Mouse (Mus musculus) forebrain, postnatal 0 days (tissue): ENCODE measurements around the gene Oas2. TPM values are rescaled to one million over a fixed set of nuclear protein-coding genes. Genes with fewer than 3 reads are reported as not detected.

Source experiments
- ATAC-seq: fragments of 200-750 bp; cut with Nextera tagmentation; 2 replicates; pipeline ENCODE4 v1.8.0; 2017; ENCODE audit warnings: mild to moderate bottlenecking, moderate library complexity
- DNase-seq: peaks from one replicate; pipeline ENCODE4 v3.0.0-alpha.2; 2015
- H3K27ac ChIP-seq: fragments of 300-500 bp; sonication (generic); 2 replicates; pipeline ENCODE4 v1.5.1; 2014; ENCODE audit warnings: low read depth, mild to moderate bottlenecking, antibody characterized with exemption, low read length, moderate library complexity, mixed read lengths
- H3K27me3 ChIP-seq: fragments of 300-500 bp; sonication (generic); 2 replicates; pipeline ENCODE4 v1.6.1; 2014; ENCODE audit warnings: mild to moderate bottlenecking, low read length, mixed read lengths; ENCODE audit not compliant: insufficient read depth
- H3K36me3 ChIP-seq: fragments of 300-500 bp; sonication (generic); 2 replicates; pipeline ENCODE4 v1.6.1; 2014; ENCODE audit warnings: mild to moderate bottlenecking, moderate library complexity; ENCODE audit not compliant: insufficient read depth
- H3K4me1 ChIP-seq: fragments of 300-500 bp; sonication (generic); 2 replicates; pipeline ENCODE4 v1.6.1; 2014; ENCODE audit warnings: antibody characterized with exemption; ENCODE audit not compliant: insufficient read depth
- H3K4me2 ChIP-seq: fragments of 300-500 bp; sonication (generic); 2 replicates; pipeline ENCODE4 v1.6.1; 2014; ENCODE audit warnings: low read depth, mild to moderate bottlenecking, moderate library complexity
- H3K4me3 ChIP-seq: fragments of 300-500 bp; sonication (generic); 2 replicates; pipeline ENCODE4 v1.5.1; 2014; ENCODE audit warnings: low read depth, low read length, mixed read lengths
- H3K9ac ChIP-seq: fragments of 300-500 bp; sonication (generic); 2 replicates; pipeline ENCODE4 v1.6.1; 2014; ENCODE audit warnings: mild to moderate bottlenecking
- H3K9me3 ChIP-seq: fragments of 300-500 bp; sonication (generic); 2 replicates; pipeline ENCODE4 v1.6.1; 2016; ENCODE audit warnings: low read length
- CTCF ChIP-seq: sonication (generic); IDR thresholded peaks from 2 replicates; pipeline ENCODE4 v1.5.1; 2016; ENCODE audit warnings: antibody characterized with exemption, control low read depth, low read depth
- WGBS: fragments of 180-500 bp; shearing (Covaris S2); extraction: QIAGEN DNeasy Blood & Tissue Kit; methylation state at CpG from one replicate; pipeline ENCODE4 v1.1.7; 2014; 5-methylcytosine and 5-hydroxymethylcytosine counted together
- polyA plus RNA-seq: library from polyadenylated mRNA; unstranded; fragments of >200 nt; fragmentation: Nextera tagmentation; extraction: Ambion mirVana; gene quantifications from 2 replicates; pipeline ENCODE4 v1.2.1, GENCODE M21; 2015
- total RNA-seq: library from RNA; depleted of rRNA; stranded (reverse); fragments of >200 nt; gene quantifications from 2 replicates; pipeline ENCODE4 v1.2.3, GENCODE M21; 2014

Oas2 gene
- total and polyA plus RNA-seq, 2 experiments from 2014 or later, result 0.30 to 0.71 TPM

GRCm38 (mm10) chr5:120717136-120717535, 32.5 kb downstream of the Oas2 start:
- Histone ChIP-seq H3K9ac (no peak overlapping the region), H3K4me2 (no peak overlapping the region), H3K4me1 (peaks cover under 1% of the 10 kb centered on the region; the same call in 1 of the 2 replicates), H3K27ac (no peak overlapping the region), H3K36me3 (no peaks in the 10 kb centered on the region), H3K9me3 (no peaks in the 10 kb centered on the region), H3K4me3 (no peak overlapping the region), H3K27me3 (no peaks in the 10 kb centered on the region)
- 48% methylated on average over 10 of the region's 10 CpGs for WGBS
- DNase-seq, result no peak
- no peak for TF ChIP-seq CTCF
- no peak for ATAC-seq

GRCm38 (mm10) chr5:120714314-120714713, 35.3 kb downstream of the Oas2 start:
- WGBS, result 3% methylated on average over 16 of the region's 16 CpGs
- no peaks in the 10 kb centered on the region for H3K36me3 ChIP-seq
- no peak overlapping the region for H3K9ac ChIP-seq
- DNase-seq, result peak; percentile 89
- H3K27ac ChIP-seq, result no peak overlapping the region
- no peaks in the 10 kb centered on the region for H3K27me3 ChIP-seq
- H3K4me1 ChIP-seq, result peaks cover 14% of the 10 kb centered on the region; the same call in 1 of the 2 replicates
- ATAC-seq, result no peak
- TF ChIP-seq CTCF, result peak; percentile 93
- H3K9me3 ChIP-seq, result no peaks in the 10 kb centered on the region
- H3K4me3 ChIP-seq, result no peak overlapping the region
- peak overlapping the region; percentile 8; the same call in 1 of the 2 replicates for H3K4me2 ChIP-seq

GRCm38 (mm10) chr5:120712721-120713120, 36.9 kb downstream of the Oas2 start:
- ATAC-seq (no peak; the same call in 1 of the 2 replicates), DNase-seq (peak; percentile 35)
- WGBS, result 52% methylated on average over 8 of the region's 8 CpGs
- H3K36me3 ChIP-seq, result no peaks in the 10 kb centered on the region
- H3K27ac ChIP-seq, result no peak overlapping the region
- no peak overlapping the region for H3K9ac ChIP-seq
- H3K4me1 ChIP-seq, result peaks cover 27% of the 10 kb centered on the region
- no peak for TF ChIP-seq CTCF
- no peak overlapping the region for H3K4me2 ChIP-seq
- H3K4me3 ChIP-seq, result no peak overlapping the region
- no peaks in the 10 kb centered on the region for H3K27me3 ChIP-seq
- no peaks in the 10 kb centered on the region for H3K9me3 ChIP-seq

- ATAC-seq (peak; percentile 2; the same call in 1 of the 2 replicates), DNase-seq (no peak)
- no peak for TF ChIP-seq CTCF
- WGBS, result 27% methylated on average over 3 of the region's 3 CpGs
- H3K36me3 ChIP-seq, result no peaks in the 10 kb centered on the region
- H3K9me3 ChIP-seq, result no peaks in the 10 kb centered on the region
- peak within 1 kb of the TSS; percentile 97 for H3K9ac ChIP-seq
- H3K4me2 ChIP-seq, result peak within 1 kb of the TSS; percentile 89
- H3K4me1 ChIP-seq, result peaks cover 30% of the 10 kb centered on the region
- H3K27ac ChIP-seq, result peak within 1 kb of the TSS; percentile 91
- no peaks in the 10 kb centered on the region for H3K27me3 ChIP-seq
- H3K4me3 ChIP-seq, result peak within 1 kb of the TSS; percentile 89
Observed at GRCm38 (mm10) chr5:120711827-120712226, 37.8 kb downstream of the Oas2 start, which contains the start of gene Dtx1. Dtx1 (minus strand) TSS chr5:120711927.

GRCm38 (mm10) chr5:120711416-120711815, 38.2 kb downstream of the Oas2 start:
- H3K27ac ChIP-seq, result peak overlapping the region; percentile 91
- peaks cover 34% of the 10 kb centered on the region for H3K4me1 ChIP-seq
- ATAC-seq (peak; percentile 78), DNase-seq (peak; percentile 85)
- H3K9me3 ChIP-seq, result no peaks in the 10 kb centered on the region
- no peaks in the 10 kb centered on the region; the same call in 1 of the 2 replicates for H3K36me3 ChIP-seq
- TF ChIP-seq CTCF, result no peak
- H3K4me2 ChIP-seq, result peak overlapping the region; percentile 89
- peak overlapping the region; percentile 89 for H3K4me3 ChIP-seq
- 2% methylated on average over 39 of the region's 43 CpGs for WGBS
- H3K27me3 ChIP-seq, result no peaks in the 10 kb centered on the region
- H3K9ac ChIP-seq, result peak overlapping the region; percentile 97

GRCm38 (mm10) chr5:120710826-120711248, 38.8 kb downstream of the Oas2 start:
- Histone ChIP-seq H3K9me3 (no peaks in the 10 kb centered on the region), H3K4me3 (peak overlapping the region; percentile 89), H3K4me1 (peaks cover 35% of the 10 kb centered on the region), H3K27ac (peak overlapping the region; percentile 91), H3K4me2 (peak overlapping the region; percentile 89), H3K9ac (peak overlapping the region; percentile 97), H3K36me3 (no peaks in the 10 kb centered on the region; the same call in 1 of the 2 replicates), H3K27me3 (no peaks in the 10 kb centered on the region)
- TF ChIP-seq CTCF, result no peak
- DNase-seq (no peak), ATAC-seq (peak; percentile 62)
- WGBS, result 2% methylated on average over 21 of the region's 34 CpGs

GRCm38 (mm10) chr5:120710161-120710825, 39.4 kb downstream of the Oas2 start:
- H3K4me2 ChIP-seq, result peak overlapping the region; percentile 89
- peak overlapping the region; percentile 89 for H3K4me3 ChIP-seq
- peaks cover 35% of the 10 kb centered on the region for H3K4me1 ChIP-seq
- no peaks in the 10 kb centered on the region for H3K9me3 ChIP-seq
- ATAC-seq (peak; percentile 39), DNase-seq (peak; percentile 76)
- no peak; the same call in 1 of the 2 replicates for TF ChIP-seq CTCF
- peak overlapping the region; percentile 97 for H3K9ac ChIP-seq
- no peaks in the 10 kb centered on the region; the same call in 1 of the 2 replicates for H3K36me3 ChIP-seq
- H3K27me3 ChIP-seq, result no peaks in the 10 kb centered on the region
- peak overlapping the region; percentile 91 for H3K27ac ChIP-seq
- WGBS, result 1% methylated on average over 36 of the region's 40 CpGs
